Mouse (Mus musculus): Measurements from ENCODE around the gene Chil1.

The Chil1 gene

DNA sequence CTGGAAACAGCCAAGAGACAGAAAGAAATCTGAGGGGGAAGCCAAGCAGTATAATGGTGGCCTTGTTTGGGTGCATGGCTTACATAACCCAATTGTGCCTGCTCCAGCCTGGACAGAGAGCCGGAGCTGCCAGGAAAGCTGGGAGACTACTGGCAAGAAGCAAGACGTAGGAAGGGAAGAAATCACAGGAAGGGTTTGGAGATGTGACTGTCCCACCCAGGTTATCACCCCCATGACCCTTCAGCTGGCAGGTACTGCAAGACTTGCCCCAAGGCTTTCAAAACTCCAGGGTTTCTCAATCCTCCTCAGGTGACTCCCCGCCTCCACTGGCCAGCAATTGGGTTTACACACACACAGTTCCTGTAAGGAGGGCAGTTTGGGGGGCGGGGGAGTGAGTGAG lies at the start of gene Chil1:
Gene Chil1, plus strand, starts transcription at position 152 of the 400 bp plus-strand sequence.
- DNase-seq: no peak

DNA sequence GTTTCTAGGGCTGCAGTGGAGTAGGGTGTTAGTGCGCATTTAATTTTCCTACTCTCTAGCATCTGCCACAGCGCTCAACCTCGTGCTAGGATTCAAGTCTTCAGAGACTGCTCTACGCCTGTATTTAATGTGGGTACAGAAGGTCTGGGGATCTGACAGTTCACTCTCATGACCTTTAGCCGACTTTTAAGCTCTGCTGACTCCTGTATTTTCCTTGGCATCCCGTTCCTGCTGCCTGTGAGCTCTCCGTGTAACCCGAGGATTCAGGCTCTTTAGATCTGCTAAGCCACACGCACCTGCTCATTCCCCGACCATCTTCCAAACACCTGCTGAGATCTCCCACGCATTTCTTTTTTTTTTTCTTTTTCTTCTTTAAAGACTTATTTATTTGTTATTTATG lies 48.7 kb upstream of the Chil1 start:
- DNase-seq: no peak

DNA sequence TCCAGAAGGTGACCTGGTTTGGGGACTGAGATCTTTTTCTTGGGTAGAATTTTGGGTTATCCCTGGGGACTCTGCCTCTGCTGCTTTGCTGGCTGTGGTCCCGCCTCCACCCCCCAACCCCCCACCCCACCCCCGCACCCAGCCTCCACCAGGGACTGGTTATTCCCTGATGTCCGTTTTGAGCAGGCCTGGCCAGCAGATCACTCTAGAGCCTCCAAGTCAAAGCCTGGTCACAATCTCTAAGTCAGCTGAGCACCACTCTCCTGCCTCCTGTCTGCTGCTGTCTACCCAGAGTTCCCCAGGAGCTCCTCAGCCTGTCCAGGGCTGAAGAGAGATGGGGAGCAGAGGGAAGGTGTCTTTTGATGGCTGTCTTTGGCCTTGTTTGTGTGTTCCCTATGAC lies 45.6 kb upstream of the Chil1 start:
- no peak for DNase-seq

GRCm38 (mm10) chr1:134138424-134138823 lies 43.6 kb upstream of the Chil1 start:
- DNase-seq: no peak

GRCm38 (mm10) chr1:134142363-134142794 lies 39.6 kb upstream of the Chil1 start:
- no peak for DNase-seq

DNA sequence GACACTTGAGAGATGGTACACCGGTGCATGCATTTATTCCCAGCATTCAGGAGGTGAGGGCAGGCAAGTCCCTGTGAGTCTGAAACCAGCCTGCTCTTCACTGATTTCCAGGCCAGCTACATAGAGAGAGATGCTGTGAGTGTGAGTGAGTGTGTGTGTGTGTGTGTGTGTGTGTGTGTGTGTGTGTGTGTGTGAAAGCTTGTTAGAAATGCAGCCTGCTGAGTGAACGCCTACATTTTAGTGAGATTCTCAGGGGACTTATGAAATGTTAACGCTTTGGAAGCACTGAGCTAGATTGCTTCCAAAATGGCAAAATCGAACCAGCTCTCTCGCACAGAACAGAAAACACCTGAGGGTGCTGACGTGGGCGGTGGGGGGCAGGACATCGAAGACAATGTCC lies 35.9 kb upstream of the Chil1 start:
- no peak for DNase-seq

DNA sequence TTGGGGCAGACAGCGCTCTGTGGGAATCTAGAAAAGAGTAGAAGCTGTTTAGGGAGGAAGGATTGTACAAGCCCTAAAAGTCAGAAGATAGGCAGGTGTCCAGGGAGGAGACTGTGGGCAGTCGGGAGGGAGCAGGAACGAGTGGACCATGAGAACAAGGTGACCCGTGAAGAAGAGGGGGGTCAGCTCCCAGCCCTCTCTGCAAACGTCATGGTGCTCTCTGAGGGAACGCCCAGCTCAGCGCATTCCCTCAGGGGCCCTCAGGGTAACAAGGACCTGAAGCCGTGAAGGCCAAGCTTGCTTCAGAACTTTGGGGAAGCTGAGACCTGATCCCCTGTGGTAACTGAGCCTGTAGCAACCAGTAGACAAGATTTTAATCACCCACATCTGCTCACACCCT lies 31.9 kb upstream of the Chil1 start:
- no peak for DNase-seq

DNA sequence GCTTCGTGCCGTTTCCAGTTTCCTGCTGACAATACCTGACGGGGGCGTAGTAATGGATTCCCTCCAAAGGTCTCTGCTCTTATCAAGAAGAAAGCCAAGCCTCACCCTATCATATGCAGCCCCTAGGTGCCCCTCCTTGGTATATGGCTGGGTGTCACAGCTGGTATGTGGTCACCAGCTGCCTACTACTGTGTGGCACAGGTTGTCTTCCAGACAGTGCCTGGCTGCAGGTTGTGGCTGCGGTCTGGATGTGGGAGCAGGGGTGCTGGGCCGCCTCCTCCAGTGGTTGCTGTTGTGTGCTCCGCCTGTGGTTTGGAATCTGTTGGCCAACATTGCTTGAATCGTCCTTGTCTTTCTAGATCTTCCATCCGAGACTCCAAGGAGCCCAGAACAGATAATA lies 31.2 kb upstream of the Chil1 start:
- no peak for DNase-seq

- DNase-seq: peak; percentile 68
These were observed 30.1 kb upstream of the Chil1 start for GRCm38 (mm10) chr1:134151655-134152412.

GRCm38 (mm10) chr1:134152626-134153590 lies 29.1 kb upstream of the Chil1 start:
- no peak for DNase-seq

DNA sequence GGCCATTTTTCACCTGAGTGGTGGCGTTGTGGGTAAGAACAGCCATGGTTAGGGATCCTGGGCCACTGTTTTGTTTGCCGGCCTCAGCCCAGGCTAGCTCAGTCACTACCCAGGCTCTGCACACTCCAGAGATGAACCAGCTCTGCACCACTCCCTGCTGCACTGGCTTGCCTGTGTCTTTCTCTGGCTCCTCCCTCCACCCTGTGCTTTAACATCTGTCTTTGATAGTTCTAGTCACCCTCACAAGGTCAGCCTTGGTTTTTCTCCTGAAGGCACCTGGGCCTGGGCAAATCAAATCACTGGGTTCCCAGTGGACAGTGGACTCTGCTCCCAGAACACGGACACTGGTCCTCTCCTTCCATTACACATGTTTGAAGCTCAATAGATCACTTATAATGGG lies 27.9 kb upstream of the Chil1 start:
- DNase-seq: no peak

- DNase-seq: no peak
These were observed 27.3 kb upstream of the Chil1 start for GRCm38 (mm10) chr1:134154655-134155054.

DNA sequence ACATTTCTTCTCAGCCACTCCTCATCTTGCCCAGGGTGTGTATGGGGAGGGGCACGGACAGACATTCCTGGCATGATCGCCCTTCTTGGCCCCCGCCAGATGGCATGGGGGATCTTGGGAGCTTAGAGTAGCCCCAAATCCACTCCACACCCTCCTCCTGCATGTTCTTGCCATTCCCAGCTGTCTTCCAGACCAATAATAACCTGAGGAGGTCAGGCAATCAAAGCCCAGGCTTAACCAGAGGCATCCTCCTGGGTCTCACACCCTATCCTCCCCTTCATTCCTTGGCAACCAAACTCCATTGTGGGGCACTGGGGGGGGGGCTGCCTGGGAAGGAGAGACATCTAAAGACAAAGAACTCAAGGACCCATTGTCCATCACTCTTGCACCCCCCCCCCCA lies 21.6 kb upstream of the Chil1 start:
- DNase-seq: no peak

GRCm38 (mm10) chr1:134161399-134161798 lies 20.6 kb upstream of the Chil1 start:
- no peak for DNase-seq

GRCm38 (mm10) chr1:134162510-134163225 lies 19.3 kb upstream of the Chil1 start:
- DNase-seq: no peak

DNA sequence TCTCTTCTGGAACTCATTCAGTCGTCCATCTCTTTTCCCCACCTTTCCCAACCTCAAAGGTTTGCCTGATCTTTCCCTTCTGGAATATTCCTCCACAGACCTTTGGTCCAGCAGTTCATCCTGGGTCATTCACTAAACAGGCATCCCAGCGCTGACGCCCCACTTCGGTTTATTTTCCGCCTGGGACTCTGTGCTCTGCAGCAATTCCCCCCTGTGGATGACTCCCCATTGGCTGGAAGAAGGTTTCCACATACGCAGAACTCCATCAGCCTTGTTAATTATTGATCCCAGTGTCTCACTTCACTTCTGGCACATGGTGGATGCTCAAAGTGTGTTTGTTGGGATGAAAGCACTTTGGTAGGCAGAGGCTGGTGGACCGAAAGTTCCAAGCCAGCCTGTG lies 18.5 kb upstream of the Chil1 start:
- DNase-seq: no peak

GRCm38 (mm10) chr1:134164454-134164853 lies 17.5 kb upstream of the Chil1 start:
- DNase-seq: no peak

DNA sequence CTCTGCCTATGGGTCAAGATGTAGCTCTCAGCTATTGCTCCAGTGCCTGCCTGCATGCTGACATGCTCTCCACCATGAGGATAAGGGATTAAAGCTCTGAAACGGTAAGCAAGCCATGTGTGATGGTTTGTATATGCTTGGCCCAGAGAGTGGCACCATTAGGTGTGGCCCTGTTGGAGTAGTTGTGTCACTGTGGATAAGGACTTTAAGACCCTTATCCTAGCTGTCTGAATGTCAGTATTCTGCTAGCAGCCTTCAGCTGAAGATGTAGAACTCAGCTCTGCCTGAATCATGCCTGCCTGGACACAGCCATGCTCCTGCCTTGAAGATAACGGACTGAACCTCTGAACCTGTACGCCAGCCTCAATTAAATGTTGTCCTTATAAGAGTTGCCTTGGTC lies 15.4 kb upstream of the Chil1 start:
- DNase-seq: no peak

- DNase-seq: no peak
These were observed 14.3 kb upstream of the Chil1 start for GRCm38 (mm10) chr1:134167416-134168305.

- DNase-seq: no peak
These were observed 13.4 kb upstream of the Chil1 start for GRCm38 (mm10) chr1:134168567-134168966.

GRCm38 (mm10) chr1:134168985-134169697 lies 12.8 kb upstream of the Chil1 start:
- no peak for DNase-seq

GRCm38 (mm10) chr1:134173081-134173480 lies 8.9 kb upstream of the Chil1 start:
- no peak for DNase-seq

Measured in thymus, postnatal 25 days (tissue).